Mouse (Mus musculus) stomach, embryonic 14.5 days (tissue): Measurements from ENCODE around the gene Cphx2. TPM values are rescaled to one million over a fixed set of nuclear protein-coding genes. Genes with fewer than 3 reads are reported as not detected.
"Not testable (repeated sequence)": the region's sequence is repeated elsewhere in the genome, so short reads cannot be mapped to it uniquely, and the experiment has no call there.

Experiments used
- ATAC-seq: fragments of 200-750 bp; cut with Nextera tagmentation; 2 replicates; pipeline ENCODE4 v1.8.0; 2017; ENCODE audit warnings: low read depth, moderate TSS enrichment; ENCODE audit not compliant: insufficient number of reproducible peaks, insufficient read depth, low FRiP score
- H3K27ac ChIP-seq: fragments of 300-500 bp; sonication (generic); 2 replicates; pipeline ENCODE4 v1.5.1; 2014; ENCODE audit warnings: mild to moderate bottlenecking, low read length, moderate library complexity, mixed read lengths
- H3K27me3 ChIP-seq: fragments of 300-500 bp; sonication (generic); 2 replicates; pipeline ENCODE4 v1.6.1; 2014; ENCODE audit warnings: low read length, control low read depth, mixed read lengths; ENCODE audit not compliant: control insufficient read depth, insufficient read depth
- H3K36me3 ChIP-seq: fragments of 300-500 bp; sonication (generic); 2 replicates; pipeline ENCODE4 v1.6.1; 2014; ENCODE audit warnings: mild to moderate bottlenecking, control low read depth, low read length, moderate library complexity, mixed read lengths; ENCODE audit not compliant: control insufficient read depth, insufficient read depth
- H3K4me1 ChIP-seq: fragments of 300-500 bp; sonication (generic); 2 replicates; pipeline ENCODE4 v1.6.1; 2014; ENCODE audit warnings: low read length, control low read depth, mixed read lengths; ENCODE audit not compliant: control insufficient read depth, insufficient read depth
- H3K4me2 ChIP-seq: fragments of 300-500 bp; sonication (generic); replicated peaks from 2 replicates; pipeline ENCODE4 v1.6.1; 2014; ENCODE audit warnings: low read depth, low read length, control low read depth
- H3K4me3 ChIP-seq: fragments of 300-500 bp; sonication (generic); 2 replicates; pipeline ENCODE4 v1.5.1; 2014; ENCODE audit warnings: low read depth, low read length, control low read depth
- H3K9ac ChIP-seq: fragments of 300-500 bp; sonication (generic); replicated peaks from 2 replicates; pipeline ENCODE4 v1.6.1; 2014; ENCODE audit warnings: low read depth, mild to moderate bottlenecking, control low read depth, low read length, moderate library complexity, mixed read lengths
- H3K9me3 ChIP-seq: fragments of 300-500 bp; sonication (generic); 2 replicates; pipeline ENCODE4 v1.6.1; 2016; ENCODE audit warnings: low read depth, low read length, control low read depth; ENCODE audit not compliant: control insufficient read depth
- WGBS: fragments of 180-500 bp; shearing (Covaris S2); extraction: QIAGEN DNeasy Blood & Tissue Kit; methylation state at CpG from one replicate; pipeline ENCODE4 v1.1.7; 2014; 5-methylcytosine and 5-hydroxymethylcytosine counted together
- polyA plus RNA-seq: library from polyadenylated mRNA; unstranded; fragments of >200 nt; fragmentation: Nextera tagmentation; extraction: Ambion mirVana; gene quantifications from 2 replicates; pipeline ENCODE4 v1.2.1, GENCODE M21; 2014

Gene Cphx2
- polyA plus RNA-seq, 1 experiment from 2014 or later: not detected

GRCm38 (mm10) chr14:26066574-26067324 is 14.6 kb upstream of the Cphx2 start:
- peak; percentile 88 for ATAC-seq
- not testable (repeated sequence) for H3K27ac ChIP-seq, H3K36me3 ChIP-seq, H3K9ac ChIP-seq, H3K4me3 ChIP-seq, H3K27me3 ChIP-seq, H3K9me3 ChIP-seq, H3K4me2 ChIP-seq, H3K4me1 ChIP-seq
- WGBS: no CpG with 5 or more reads among the region's 44 CpGs

GRCm38 (mm10) chr14:26067325-26067633 is 14.0 kb upstream of the Cphx2 start, which contains the start of gene Tmem254c:
Tmem254c (minus strand) TSS chr14:26067355.
- H3K4me3 ChIP-seq, H3K36me3 ChIP-seq, H3K9me3 ChIP-seq, H3K4me2 ChIP-seq, H3K9ac ChIP-seq, H3K27me3 ChIP-seq, H3K4me1 ChIP-seq, H3K27ac ChIP-seq: not testable (repeated sequence)
- peak; percentile 82 for ATAC-seq
- WGBS: no CpG with 5 or more reads among the region's 10 CpGs

- H3K27ac ChIP-seq, H3K9me3 ChIP-seq, H3K4me2 ChIP-seq, H3K4me3 ChIP-seq, H3K9ac ChIP-seq, H3K4me1 ChIP-seq, H3K27me3 ChIP-seq, H3K36me3 ChIP-seq: not testable (repeated sequence)
- ATAC-seq: peak; percentile 77; the same call in 1 of the 2 replicates
- WGBS: no CpG with 5 or more reads among the region's 5 CpGs
Measured at GRCm38 (mm10) chr14:26076620-26077390, 4.5 kb upstream of the Cphx2 start.

GRCm38 (mm10) chr14:26081997-26082396 is 681 bp downstream of the Cphx2 start, which contains the start of gene Cphx3:
Cphx3 (plus strand) TSS chr14:26082297.
- H3K4me1 ChIP-seq, ATAC-seq, H3K27ac ChIP-seq, H3K4me3 ChIP-seq, H3K9ac ChIP-seq, H3K27me3 ChIP-seq, H3K36me3 ChIP-seq, H3K9me3 ChIP-seq, H3K4me2 ChIP-seq: not testable (repeated sequence)
- WGBS: no CpG with 5 or more reads among the region's 1 CpGs

GRCm38 (mm10) chr14:26097622-26098021 is 16.3 kb downstream of the Cphx2 start:
- WGBS: no CpG with 5 or more reads among the region's 3 CpGs
- H3K27ac ChIP-seq, H3K27me3 ChIP-seq, H3K36me3 ChIP-seq, H3K4me3 ChIP-seq, H3K9ac ChIP-seq, H3K9me3 ChIP-seq, H3K4me2 ChIP-seq, ATAC-seq, H3K4me1 ChIP-seq: not testable (repeated sequence)

GRCm38 (mm10) chr14:26118150-26118549 is 36.8 kb downstream of the Cphx2 start, which contains the start of gene Duxbl2:
Duxbl2 (plus strand) TSS chr14:26118349.
- not testable (repeated sequence) for H3K9ac ChIP-seq, H3K4me3 ChIP-seq, H3K4me2 ChIP-seq, H3K9me3 ChIP-seq, H3K27me3 ChIP-seq, H3K36me3 ChIP-seq, H3K4me1 ChIP-seq, H3K27ac ChIP-seq
- WGBS: no CpG with 5 or more reads among the region's 7 CpGs
- ATAC-seq: 0 out of 2 replicates have a peak, but pooled peaks have one; percentile 2

GRCm38 (mm10) chr14:26118550-26119000 is 37.3 kb downstream of the Cphx2 start:
- not testable (repeated sequence) for H3K27ac ChIP-seq, H3K9me3 ChIP-seq, H3K4me1 ChIP-seq, H3K27me3 ChIP-seq, H3K36me3 ChIP-seq, H3K9ac ChIP-seq, H3K4me3 ChIP-seq, H3K4me2 ChIP-seq
- whole genome bisulfite sequencing: no CpG with 5 or more reads among the region's 18 CpGs
- ATAC-seq: peak; percentile 82; the same call in 1 of the 2 replicates

- not testable (repeated sequence) for H3K4me2 ChIP-seq, H3K9me3 ChIP-seq, H3K4me1 ChIP-seq, H3K27me3 ChIP-seq, H3K36me3 ChIP-seq, H3K9ac ChIP-seq, ATAC-seq, H3K27ac ChIP-seq, H3K4me3 ChIP-seq
- WGBS: no CpG with 5 or more reads among the region's 7 CpGs
Measured at GRCm38 (mm10) chr14:26119095-26119494, 37.8 kb downstream of the Cphx2 start.
